Mouse (Mus musculus) megakaryocyte, embryonic 14.5 days (primary cell): Measurements from ENCODE around the gene Arl3.

Experiments
- FLI1 ChIP-seq: IDR thresholded peaks from 2 replicates; pipeline ENCODE4 v1.6.1; 2012; ENCODE audit warnings: low read length, inconsistent platforms, mixed read lengths
- GATA1 ChIP-seq: IDR thresholded peaks from 3 replicates; pipeline ENCODE4 v1.6.1; 2012; ENCODE audit warnings: mixed read lengths, low read length, inconsistent platforms, borderline replicate concordance

DNA sequence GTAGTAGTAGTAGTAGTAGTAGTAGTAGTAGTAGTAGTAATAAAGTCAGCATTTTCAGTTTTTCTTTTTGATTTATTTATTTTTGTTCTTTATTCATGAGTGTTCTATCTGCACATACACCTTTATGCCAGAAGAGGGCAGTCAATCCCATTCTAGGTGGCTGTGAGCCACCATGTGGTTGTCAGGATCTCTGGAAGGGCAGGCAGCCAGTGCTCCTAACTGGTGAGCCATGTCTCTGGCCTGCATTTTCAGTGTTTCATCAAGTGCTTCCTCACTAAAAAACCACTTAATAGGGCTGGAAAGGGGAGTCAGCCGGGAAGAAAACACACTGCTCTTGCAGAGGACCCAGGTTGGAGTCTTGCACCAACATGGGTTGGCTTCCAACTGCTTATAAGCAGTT, 10.9 kb downstream of the Arl3 start:
- TF ChIP-seq GATA1 = no peak
- no peak for TF ChIP-seq FLI1
